Mouse (Mus musculus) megakaryocyte-erythroid progenitor cell, adult 5-6 weeks (primary cell): ENCODE data around the gene Atxn7l3b. TPM values are rescaled to one million over a fixed set of nuclear protein-coding genes. Genes with fewer than 3 reads are reported as not detected.
"Not testable (repeated sequence)": the region's sequence is repeated elsewhere in the genome, so short reads cannot be mapped to it uniquely, and the experiment has no call there.

Experiments
- ATAC-seq: replicated peaks from 2 replicates; pipeline ENCODE4 v1.8.0; 2016; ENCODE audit warnings: mild to moderate bottlenecking, inconsistent platforms; ENCODE audit not compliant: severe bottlenecking, poor library complexity, low FRiP score, low TSS enrichment
- total RNA-seq, 2 experiments: library from RNA; stranded (forward) in 1 of 2; stranded (reverse) in 1 of 2; fragments of 200-1000, 215-1000 nt in 1 of 2; fragments of >200 nt in 1 of 2; fragmentation: Nextera tagmentation in 1 of 2; gene quantifications; 2 replicates each; pipeline ENCODE4 v1.2.3; 2014 to 2017

The Atxn7l3b gene
- total RNA-seq (2014; fragmentation: Nextera tagmentation) (37.3 and 48.3 TPM in 2 replicates), total RNA-seq (2017) (48.7 and 63.9 TPM in 2 replicates)

DNA sequence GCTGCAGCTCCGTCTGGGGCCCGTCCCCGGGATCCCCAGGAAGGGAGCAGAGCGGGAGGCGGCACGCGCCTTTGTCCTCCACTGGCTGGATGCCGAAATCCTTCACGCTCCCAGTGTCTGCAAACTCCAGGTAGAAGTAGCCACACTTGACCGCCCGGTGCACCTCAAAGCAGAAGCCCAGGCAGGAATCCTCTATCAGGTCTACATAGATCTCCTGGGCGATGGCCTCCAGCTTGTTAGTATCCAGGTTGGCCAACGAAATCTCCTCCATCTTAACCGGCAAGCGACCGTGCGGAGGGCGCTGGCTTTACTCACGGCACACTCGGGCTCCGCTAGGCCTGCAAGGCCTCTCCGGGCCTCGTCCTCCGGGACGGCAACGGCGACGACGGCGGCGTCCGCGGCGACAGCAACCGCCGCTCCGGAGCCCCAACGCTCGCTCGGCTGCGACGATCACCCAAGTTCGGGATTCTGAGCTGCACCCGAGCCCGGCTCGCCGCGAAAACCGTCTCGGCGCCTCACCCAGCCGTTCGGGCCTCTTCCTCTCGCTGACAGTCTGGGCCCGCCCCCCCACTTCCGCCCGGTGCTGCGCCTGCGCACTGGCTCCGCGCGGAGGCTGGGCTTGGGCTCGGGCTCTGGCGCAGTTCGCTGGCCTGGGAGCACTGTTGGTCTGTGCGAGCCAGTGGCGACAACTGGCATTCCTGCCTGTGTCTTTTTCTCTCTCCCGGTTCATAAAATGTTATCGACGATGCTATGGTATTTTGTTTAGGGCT is at the start of gene Atxn7l3b:
Gene Atxn7l3b, minus strand, starts transcription at position 550 of the 770 bp plus-strand sequence.
- peak; percentile 93 for ATAC-seq

DNA sequence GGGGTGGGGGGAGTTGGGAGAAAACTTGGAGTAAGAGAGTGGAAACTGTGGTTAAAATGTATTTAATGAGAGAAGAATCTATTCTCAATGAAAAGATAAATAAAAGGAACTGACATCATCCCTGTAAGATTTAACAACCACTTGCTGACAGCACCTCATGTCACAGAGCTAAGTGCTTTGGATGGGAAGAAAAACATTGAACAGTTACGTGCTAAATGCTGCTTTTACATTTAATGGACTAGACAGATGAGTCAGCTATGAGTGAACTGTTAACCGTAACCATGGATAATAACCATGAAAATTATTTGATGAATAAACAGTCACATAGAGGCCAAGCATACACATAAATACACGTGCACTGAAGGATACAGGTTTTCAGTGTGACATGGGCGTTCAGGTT is 48.8 kb upstream of the Atxn7l3b start:
- ATAC-seq = no peak

DNA sequence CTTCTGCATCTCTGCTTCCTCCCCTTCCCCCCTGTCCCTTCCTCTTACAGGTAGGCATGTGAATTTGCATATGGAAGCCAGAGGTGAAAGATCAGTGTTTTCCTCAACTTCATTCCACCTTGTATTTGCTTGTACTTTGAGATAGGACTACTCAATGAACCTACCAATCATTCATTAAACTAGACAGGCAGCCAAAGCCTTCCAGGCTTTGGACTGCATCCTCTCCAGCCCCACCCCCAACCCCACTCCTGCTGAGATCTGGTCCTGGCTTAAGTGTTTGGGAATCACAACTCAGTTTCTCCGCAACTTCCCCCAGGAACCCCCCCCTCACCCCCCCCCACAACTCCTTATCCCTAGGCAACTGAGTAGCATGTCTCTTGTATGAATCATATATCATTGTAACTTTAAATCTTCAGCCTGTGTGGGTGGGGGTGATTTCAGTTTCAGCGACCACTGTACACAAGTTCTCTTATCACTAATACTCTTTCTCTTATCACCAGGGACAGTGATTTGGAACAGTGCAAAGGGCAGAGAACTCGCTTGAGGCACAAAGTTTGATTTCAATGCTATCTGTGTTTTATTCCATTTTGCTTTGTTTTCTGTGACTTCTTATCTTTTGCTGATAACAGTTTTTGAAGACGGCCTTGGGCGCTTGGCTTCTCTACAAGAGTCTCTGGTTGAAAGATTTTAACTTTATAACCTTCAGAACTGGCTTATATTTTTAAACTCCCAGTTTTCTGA is 44.7 kb upstream of the Atxn7l3b start:
- ATAC-seq = no peak

DNA sequence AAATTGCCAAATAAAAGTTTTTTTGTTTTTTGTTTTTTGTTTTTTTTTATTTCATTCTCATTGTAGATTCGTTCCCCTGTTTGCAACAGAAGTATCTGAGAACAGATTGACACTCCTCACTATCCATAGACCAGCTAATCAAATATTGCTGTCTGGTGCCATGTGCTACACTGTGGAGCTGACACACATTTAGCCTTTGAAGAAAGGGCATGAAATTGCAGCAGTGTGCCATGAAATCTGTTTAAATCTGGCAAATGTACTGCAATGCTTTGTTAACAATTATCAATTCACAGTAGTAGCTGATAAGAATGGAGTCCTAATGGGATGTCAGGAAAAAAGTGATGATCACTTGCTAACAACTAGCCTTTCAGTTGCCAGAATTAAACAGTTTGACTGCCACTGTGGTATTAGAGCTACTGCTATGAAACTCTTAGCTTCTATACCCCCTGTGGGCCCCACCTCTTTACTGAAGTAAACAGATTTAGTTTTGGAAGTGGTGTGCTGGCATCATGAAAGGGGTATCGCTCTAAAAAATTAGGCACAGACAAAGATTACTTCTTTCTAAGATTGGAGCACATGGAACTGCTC is 41.3 kb upstream of the Atxn7l3b start:
- no peak for ATAC-seq

DNA sequence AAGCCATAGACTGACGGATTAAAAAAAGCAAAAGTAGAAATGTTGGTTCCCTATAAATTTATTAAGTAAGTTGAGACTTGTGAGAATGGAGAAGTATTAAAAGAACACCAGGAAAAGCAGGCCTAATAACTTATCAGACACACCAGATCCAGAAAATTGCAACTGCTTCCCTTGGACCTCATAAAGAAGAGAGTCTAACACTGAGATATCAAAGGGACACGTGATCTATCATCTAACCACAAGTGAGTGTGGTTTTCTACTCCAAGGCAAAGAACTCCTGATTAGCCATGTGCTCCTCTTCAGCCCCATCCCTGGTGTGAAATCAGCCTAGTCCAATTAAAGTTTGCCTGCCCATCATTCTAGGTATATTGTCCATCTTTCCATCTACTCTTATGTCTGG is 38.8 kb upstream of the Atxn7l3b start:
- peak; percentile 57; the same call in 1 of the 2 replicates for ATAC-seq

DNA sequence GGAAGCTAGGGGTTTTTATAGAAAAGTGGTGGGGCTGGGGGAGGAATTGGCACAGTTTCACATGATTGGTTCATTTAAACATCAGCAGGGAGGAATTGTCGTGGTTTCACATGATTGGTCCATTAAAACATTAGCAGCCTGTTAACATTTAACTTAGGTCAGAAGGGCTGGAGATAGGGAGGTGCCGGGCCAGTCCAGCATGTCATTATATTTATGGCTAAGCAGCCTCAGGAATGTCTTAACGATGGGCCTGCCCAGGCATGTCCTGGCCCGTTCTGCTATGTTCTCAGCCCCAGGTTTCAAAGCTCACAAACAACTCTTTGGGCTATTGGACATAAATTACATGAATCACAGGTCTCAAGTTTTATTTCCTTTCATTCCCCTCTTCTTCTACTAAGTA is 33.4 kb upstream of the Atxn7l3b start:
- not testable (repeated sequence) for ATAC-seq

DNA sequence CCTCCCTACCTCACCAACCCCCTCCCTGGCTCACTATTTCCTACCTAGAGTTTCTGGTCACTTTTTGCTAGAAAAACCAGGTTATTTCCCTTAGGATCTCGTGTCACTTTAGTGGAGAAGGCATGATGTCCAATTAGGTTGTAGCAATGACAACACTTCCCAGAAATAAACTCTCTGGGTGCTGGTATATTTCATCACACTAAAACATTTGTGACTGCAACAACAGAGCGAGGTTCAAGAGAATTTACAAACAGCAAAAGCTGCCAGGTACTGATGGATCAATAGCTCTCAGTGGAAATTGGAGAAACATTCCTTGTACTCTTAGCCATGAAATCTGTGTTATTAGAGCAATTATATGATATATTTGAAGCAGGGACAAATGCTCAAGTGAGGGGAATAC is 25.3 kb upstream of the Atxn7l3b start:
- ATAC-seq = no peak

DNA sequence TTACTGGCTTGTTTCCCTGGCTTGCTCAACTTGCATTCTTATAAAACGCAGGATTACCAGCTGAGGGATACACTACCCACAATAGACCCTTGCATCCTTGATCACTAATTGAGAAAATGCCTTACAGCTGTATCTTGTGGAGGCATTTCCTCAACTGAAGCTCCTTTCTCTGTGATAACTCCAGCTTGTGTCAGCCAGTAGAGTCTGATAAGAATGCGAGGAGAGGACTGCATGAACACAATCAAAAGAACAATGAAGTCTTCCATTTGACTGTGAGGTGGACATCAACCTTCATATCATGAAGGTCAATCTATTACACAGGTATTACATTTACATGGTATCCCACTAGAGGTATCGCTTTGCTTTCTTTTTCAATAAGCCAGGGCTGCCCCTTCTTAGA is 19.7 kb upstream of the Atxn7l3b start:
- no peak for ATAC-seq

DNA sequence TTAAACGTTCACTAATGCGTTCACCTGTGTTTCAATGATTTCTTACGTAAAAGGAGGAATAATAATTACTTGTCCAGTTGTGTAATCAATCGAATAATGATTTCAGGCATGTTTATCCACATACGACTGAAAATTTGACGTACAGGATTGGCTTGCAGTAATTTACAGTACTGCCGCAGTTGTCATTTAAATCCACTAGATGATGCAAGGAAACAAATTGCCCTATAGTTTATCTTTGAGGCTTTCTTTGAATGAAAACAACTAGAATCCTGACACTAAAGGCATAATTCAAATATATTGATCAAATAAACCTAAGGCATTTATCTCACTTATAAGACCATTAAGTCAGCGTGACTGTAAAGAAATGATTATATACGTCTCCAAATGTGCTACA is 418 bp upstream of the Atxn7l3b start:
- ATAC-seq = peak; percentile 24; the same call in 1 of the 2 replicates

DNA sequence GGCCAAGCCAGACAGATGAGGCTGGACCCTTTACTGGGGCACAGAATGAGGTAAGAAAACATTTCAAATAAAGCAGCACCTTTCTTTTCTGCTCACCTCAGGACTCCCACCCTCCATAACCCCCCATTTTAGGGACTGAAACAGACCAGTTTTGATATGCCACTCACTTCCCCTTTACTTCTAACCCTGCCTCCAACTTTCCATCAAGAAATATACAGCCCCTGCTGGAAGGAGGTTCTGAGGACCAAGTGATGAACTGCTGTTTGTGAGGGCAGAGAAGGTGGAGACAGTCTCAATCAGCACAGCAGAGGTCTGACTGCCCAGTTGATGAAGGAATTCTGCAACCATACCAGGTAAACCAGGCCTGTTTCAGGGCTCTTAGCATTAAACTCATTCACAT is 1.8 kb downstream of the Atxn7l3b start:
- ATAC-seq = peak; percentile 11; the same call in 1 of the 2 replicates

DNA sequence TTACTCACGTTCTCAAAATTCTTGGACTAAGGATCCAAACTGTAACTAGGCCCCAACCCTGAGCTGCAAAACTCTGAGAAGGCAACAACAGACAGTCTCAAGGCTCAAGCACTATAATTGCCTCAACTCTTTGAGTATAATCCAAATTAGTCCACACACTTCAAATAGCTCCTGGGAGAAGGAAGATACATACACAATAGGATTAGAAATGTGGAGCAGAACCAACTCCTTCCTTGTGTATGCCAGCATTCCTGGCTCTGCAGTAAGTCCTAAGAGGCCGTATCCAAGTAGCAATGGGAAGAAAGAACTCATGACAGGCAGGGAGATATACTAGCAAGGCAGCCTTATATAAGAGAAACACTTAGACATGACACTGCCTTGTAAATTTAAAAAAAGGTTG is 2.5 kb downstream of the Atxn7l3b start:
- no peak for ATAC-seq

DNA sequence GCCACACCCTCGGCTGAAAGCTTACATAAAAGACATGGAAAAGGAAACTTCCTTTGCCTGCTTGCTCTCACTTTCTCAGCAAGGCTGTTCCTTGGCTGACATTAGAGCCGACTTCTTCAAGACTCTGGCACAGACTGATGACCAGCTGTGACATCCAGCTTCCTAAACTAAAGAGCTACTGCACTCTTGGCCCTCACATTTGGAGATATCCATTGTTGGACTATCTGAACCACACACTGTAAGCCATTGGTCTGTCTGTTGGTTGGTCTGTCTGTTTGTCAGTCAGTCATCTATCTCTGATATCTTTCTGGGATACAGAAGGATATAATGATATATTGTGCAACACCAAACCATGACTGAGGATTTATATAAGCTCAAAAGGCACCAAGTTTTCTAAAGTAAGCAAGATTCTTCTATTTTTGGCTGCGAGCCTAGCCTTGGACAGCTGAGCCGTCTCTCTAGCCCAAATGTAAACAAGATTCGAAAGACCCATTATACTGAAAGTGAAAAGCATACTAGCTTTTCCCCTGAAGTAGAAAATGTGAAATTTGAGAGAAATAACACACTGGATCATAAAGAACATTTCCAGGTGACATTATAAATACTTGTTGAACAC is 12.1 kb downstream of the Atxn7l3b start:
- ATAC-seq = no peak

DNA sequence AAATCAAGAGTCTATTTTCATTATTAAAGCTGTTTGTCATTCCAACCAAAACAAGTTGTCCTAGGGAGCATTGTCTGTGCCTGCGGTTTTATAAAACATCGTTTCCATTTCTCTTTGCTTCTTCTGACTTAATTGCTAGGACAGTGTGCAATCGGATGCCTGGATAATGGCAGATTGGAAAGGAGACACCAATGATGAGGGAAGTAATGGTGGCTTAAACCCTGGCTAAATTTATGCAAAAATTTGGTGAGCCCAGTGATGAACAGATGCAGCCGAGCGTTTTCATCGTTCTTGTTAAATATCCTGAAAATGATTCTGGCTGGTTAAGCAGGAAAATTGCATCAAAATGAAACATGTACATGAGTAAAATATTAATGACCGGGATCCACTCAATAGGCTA is 28.6 kb downstream of the Atxn7l3b start:
- no peak for ATAC-seq

DNA sequence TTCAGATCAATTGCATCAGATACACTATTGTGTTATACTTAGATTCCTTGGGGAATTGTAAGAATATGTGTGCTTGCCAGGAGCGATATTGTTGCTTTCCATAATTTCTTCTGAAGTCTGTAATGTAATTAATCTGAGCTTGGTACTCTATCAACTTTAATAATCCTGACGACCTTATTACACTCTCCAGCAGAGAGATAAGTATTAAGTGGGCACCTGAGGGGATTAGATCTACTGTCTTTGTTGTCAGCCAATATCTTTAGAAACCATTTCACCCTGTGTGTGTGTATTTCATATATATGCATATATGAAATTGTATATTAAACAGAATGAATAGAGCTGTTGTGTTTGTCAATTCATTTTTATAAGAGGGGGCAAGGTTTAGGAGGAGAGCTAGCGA is 29.0 kb downstream of the Atxn7l3b start:
- no peak for ATAC-seq

DNA sequence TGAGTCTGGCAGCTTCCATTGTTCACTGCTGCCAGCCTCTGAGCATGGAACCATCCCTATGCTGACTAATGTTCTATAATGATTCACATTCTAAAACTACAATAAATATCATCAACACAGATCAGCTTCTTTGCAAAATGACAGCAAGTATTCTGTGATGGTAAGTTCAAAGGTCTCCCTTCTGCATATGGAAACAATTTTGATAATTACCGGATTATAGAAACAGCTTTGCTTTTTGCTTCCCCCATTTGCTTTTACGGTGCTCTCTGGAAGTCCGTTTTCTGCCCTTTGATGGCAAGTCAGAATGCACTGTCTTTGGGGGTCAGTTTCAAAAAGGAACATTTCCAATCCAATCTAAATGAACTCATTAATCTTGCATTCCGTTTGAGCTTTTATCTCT is 32.2 kb downstream of the Atxn7l3b start:
- no peak for ATAC-seq

DNA sequence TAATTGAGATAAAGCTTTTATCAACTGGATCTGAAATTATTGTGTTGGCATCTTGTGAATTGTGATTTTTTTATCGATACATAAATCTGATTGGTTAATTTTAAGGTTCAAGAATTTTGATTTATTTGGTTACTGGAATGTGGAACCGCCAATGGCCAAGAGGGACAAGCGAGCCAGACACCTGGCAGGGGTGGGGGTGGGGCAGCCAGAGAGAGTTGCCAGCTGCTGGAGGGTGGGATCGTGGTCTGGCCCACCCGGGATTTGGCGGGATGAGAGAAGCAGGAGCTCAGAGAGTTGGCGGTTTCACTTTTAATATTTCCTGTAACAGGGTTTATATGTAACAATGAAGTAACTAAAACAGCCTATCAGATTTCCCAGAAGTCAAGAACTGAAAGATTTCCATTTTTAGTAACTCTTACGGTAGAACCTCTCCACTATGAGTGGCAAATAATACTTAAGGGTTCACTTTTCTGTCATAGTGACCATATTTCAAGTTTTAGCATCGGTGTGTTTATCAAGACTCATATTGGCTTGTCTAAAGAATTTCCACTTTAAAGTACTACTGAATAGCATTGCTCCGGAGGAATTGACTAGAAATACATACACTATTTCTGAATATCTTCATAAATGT is 35.1 kb downstream of the Atxn7l3b start:
- no peak for ATAC-seq

DNA sequence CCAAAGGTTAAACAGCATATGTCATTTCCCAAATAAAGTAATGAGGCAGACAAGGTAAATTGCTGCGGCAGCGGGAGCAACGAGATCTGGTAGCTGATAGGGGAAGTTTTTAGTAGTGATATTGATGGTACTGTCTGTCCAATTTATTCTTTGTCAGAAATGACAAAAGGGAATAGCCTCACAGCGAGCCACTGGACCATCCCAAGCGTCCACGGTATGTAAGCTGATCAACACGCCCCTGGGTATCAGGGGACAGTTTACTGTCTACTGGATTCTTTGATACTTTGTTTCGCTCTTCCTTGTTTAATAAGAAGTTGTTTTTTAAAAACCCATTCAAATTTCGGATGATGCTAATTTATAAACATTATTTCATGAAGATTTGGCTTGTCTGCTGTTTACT is 44.7 kb downstream of the Atxn7l3b start:
- ATAC-seq = no peak

DNA sequence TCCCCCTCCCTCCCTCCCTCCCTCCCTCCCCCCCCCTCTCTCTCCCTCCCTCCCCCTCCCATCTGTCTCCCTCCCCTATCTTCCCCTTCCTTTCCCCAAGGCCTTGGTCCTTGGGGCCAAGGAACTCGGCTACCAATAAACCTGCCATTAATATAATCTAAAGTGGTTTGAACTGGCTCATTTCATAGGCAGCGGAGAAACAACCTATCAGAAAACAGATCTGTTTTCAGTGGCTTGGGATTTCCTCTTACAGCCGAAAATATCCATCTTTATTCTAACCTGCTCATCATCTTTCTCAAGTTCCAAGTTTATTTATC is 45.2 kb downstream of the Atxn7l3b start:
- ATAC-seq = no peak

DNA sequence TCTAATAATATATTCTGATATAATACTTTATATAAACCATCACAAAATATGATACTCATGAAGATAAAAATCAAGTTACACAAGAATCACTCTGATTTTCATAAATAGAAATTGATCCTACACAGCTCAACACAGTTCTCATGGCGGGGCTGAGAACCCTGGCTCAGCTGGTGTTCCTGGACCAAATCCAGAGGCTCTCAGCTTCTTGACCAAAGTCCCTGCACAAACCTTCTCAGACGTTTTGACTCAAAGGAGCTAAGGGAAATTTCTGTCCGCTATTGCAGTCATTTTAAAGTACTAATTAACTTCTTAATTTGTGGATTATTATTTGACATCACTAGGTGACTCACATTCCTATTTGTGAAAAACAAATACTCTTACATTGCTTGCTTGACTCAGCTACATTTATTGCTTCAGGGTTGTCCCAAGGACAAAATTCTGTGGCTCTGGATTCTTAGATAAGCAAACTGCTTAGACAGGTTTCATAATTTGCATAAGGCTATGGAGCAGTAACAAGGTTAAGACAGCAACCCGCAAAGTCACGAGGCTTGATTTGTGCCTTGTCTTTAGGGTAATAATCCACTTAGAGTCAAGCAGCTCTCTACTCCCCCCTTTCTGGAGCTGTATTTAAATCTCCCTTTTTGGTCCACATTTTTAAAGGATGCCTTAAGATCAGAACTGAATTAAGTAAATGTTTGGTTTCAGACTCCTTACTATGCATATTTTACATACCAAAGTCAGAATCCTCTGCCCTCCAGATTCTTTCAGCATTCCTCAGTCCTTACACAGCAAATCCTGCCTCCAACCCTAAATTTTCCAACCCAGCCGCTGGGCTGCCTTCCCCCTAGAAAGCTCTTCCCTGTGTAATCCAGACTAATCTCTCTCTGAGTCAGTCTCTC is 45.8 kb downstream of the Atxn7l3b start:
- no peak for ATAC-seq
